Mouse (Mus musculus): ENCODE results near the gene Pan2.

- no peak for TF ChIP-seq CTCF (IDR thresholded peaks at IDR 0.05; ENCODE audit: extremely low read depth, insufficient read depth, insufficient read length, insufficient replicate concordance)
- TF ChIP-seq POLR2A (IDR thresholded peaks at IDR 0.05; ENCODE audit: low read depth, low read length) = no peak
These were observed 18.5 kb downstream of the Pan2 start for GRCm38 (mm10) chr10:128321641-128322040.
